Mouse (Mus musculus): ENCODE results near the gene Rbmxl2. TPM values are rescaled to one million over a fixed set of nuclear protein-coding genes. Genes with fewer than 3 reads are reported as not detected.

Gene Rbmxl2
- total RNA-seq (2018; cell fraction: chromatin; rRNA removed), result not detected
- total RNA-seq (2018; cell fraction: cytosol; rRNA removed), result not detected
- not detected for total RNA-seq (2018; cell fraction: nucleus; rRNA removed)
- polyA plus RNA-seq (2018), result not detected in 3 replicates

GRCm38 (mm10) chr7:107209204-107209860, at the start of gene Rbmxl2:
Gene Rbmxl2, plus strand, starts transcription at chr7:107209445.
- Histone ChIP-seq H3K27ac (no peak within 1 kb of the TSS), H3K4me3 (ENCODE audit: inconsistent target) (no peak within 1 kb of the TSS), H3K79me2 (ENCODE audit: inconsistent target) (no peaks in the 10 kb centered on the region), H3K36me3 (ENCODE audit: inconsistent target) (no peaks in the 10 kb centered on the region)
- WGBS (ENCODE audit: missing documents), result 57% methylated on average over 60 of the region's 70 CpGs

GRCm38 (mm10) chr7:107166690-107167089, 42.6 kb upstream of the Rbmxl2 start, which contains the start of gene Nlrp14:
Gene Nlrp14, plus strand, starts transcription at chr7:107166990.
- Histone ChIP-seq H3K4me3 (ENCODE audit: inconsistent target) (no peak within 1 kb of the TSS), H3K27ac (no peak within 1 kb of the TSS), H3K79me2 (ENCODE audit: inconsistent target) (no peaks in the 10 kb centered on the region), H3K36me3 (ENCODE audit: inconsistent target) (no peaks in the 10 kb centered on the region)
- WGBS (ENCODE audit: missing documents), result 81% methylated on average over 10 of the region's 10 CpGs

- WGBS (ENCODE audit: missing documents), result 65% methylated on average over 2 of the region's 2 CpGs
- H3K27ac ChIP-seq, result no peak overlapping the region
These were observed 28.8 kb upstream of the Rbmxl2 start for GRCm38 (mm10) chr7:107180406-107180805.

GRCm38 (mm10) chr7:107201817-107202216, 7.4 kb upstream of the Rbmxl2 start:
- 36% methylated on average over 3 of the region's 3 CpGs for WGBS (ENCODE audit: missing documents)
- no peaks in the 10 kb centered on the region for H3K36me3 ChIP-seq (ENCODE audit: inconsistent target)
- no peak overlapping the region for H3K4me3 ChIP-seq (ENCODE audit: inconsistent target)

More at GRCm38 (mm10) chr7:107180406-107180805, 28.8 kb upstream of the Rbmxl2 start:
- Histone ChIP-seq H3K36me3 (ENCODE audit: inconsistent target) (no peaks in the 10 kb centered on the region), H3K79me2 (ENCODE audit: inconsistent target) (no peaks in the 10 kb centered on the region), H3K4me3 (ENCODE audit: inconsistent target) (no peak overlapping the region)

GRCm38 (mm10) chr7:107207843-107208242, 1.4 kb upstream of the Rbmxl2 start:
- Histone ChIP-seq H3K4me3 (ENCODE audit: inconsistent target) (no peak overlapping the region), H3K36me3 (ENCODE audit: inconsistent target) (no peaks in the 10 kb centered on the region), H3K79me2 (ENCODE audit: inconsistent target) (no peaks in the 10 kb centered on the region), H3K27ac (no peak overlapping the region)
- 83% methylated on average over 3 of the region's 3 CpGs for whole genome bisulfite sequencing (ENCODE audit: missing documents)

More at GRCm38 (mm10) chr7:107201817-107202216, 7.4 kb upstream of the Rbmxl2 start:
- no peaks in the 10 kb centered on the region for H3K79me2 ChIP-seq (ENCODE audit: inconsistent target)
- no peak overlapping the region for H3K27ac ChIP-seq

- H3K4me3 ChIP-seq (ENCODE audit: inconsistent target), result no peak overlapping the region
- no peak overlapping the region for H3K27ac ChIP-seq
- WGBS (ENCODE audit: missing documents), result 47% methylated on average over 27 of the region's 77 CpGs
- H3K79me2 ChIP-seq (ENCODE audit: inconsistent target), result no peaks in the 10 kb centered on the region
- H3K36me3 ChIP-seq (ENCODE audit: inconsistent target), result no peaks in the 10 kb centered on the region
These were observed 906 bp downstream of the Rbmxl2 start for GRCm38 (mm10) chr7:107210126-107210576.

GRCm38 (mm10) chr7:107215723-107216122, 6.5 kb downstream of the Rbmxl2 start:
- no peaks in the 10 kb centered on the region for H3K36me3 ChIP-seq (ENCODE audit: inconsistent target)
- H3K4me3 ChIP-seq (ENCODE audit: inconsistent target), result no peak overlapping the region
- no peak overlapping the region for H3K27ac ChIP-seq
- no peaks in the 10 kb centered on the region for H3K79me2 ChIP-seq (ENCODE audit: inconsistent target)

GRCm38 (mm10) chr7:107216845-107217244, 7.6 kb downstream of the Rbmxl2 start:
- Histone ChIP-seq H3K36me3 (ENCODE audit: inconsistent target) (no peaks in the 10 kb centered on the region), H3K27ac (no peak overlapping the region), H3K79me2 (ENCODE audit: inconsistent target) (no peaks in the 10 kb centered on the region), H3K4me3 (ENCODE audit: inconsistent target) (no peak overlapping the region)
- 67% methylated on average over 2 of the region's 2 CpGs for WGBS (ENCODE audit: missing documents)

- no peaks in the 10 kb centered on the region for H3K36me3 ChIP-seq (ENCODE audit: inconsistent target)
- H3K27ac ChIP-seq, result no peak overlapping the region
- H3K4me3 ChIP-seq (ENCODE audit: inconsistent target), result no peak overlapping the region
- no peaks in the 10 kb centered on the region for H3K79me2 ChIP-seq (ENCODE audit: inconsistent target)
- WGBS (ENCODE audit: missing documents), result 79% methylated on average over 3 of the region's 3 CpGs
These were observed 27.6 kb downstream of the Rbmxl2 start for GRCm38 (mm10) chr7:107236854-107237253.

- no peaks in the 10 kb centered on the region for H3K79me2 ChIP-seq (ENCODE audit: inconsistent target)
- WGBS (ENCODE audit: missing documents), result 82% methylated on average over 3 of the region's 3 CpGs
- no peaks in the 10 kb centered on the region for H3K36me3 ChIP-seq (ENCODE audit: inconsistent target)
- no peak overlapping the region for H3K4me3 ChIP-seq (ENCODE audit: inconsistent target)
- no peak overlapping the region for H3K27ac ChIP-seq
These were observed 28.3 kb downstream of the Rbmxl2 start for GRCm38 (mm10) chr7:107237498-107237897.

- no peaks in the 10 kb centered on the region for H3K79me2 ChIP-seq (ENCODE audit: inconsistent target)
- WGBS (ENCODE audit: missing documents), result 85% methylated on average over 5 of the region's 5 CpGs
- no peak overlapping the region for H3K27ac ChIP-seq
- no peak overlapping the region for H3K4me3 ChIP-seq (ENCODE audit: inconsistent target)
- H3K36me3 ChIP-seq (ENCODE audit: inconsistent target), result no peaks in the 10 kb centered on the region
These were observed 32.2 kb downstream of the Rbmxl2 start for GRCm38 (mm10) chr7:107241371-107241883.

GRCm38 (mm10) chr7:107250211-107250985, 41.2 kb downstream of the Rbmxl2 start:
- Histone ChIP-seq H3K79me2 (ENCODE audit: inconsistent target) (no peaks in the 10 kb centered on the region), H3K36me3 (ENCODE audit: inconsistent target) (no peaks in the 10 kb centered on the region), H3K4me3 (ENCODE audit: inconsistent target) (no peak overlapping the region), H3K27ac (no peak overlapping the region)
- WGBS (ENCODE audit: missing documents), result 83% methylated on average over 5 of the region's 5 CpGs

- Histone ChIP-seq H3K4me3 (ENCODE audit: inconsistent target) (no peak overlapping the region), H3K36me3 (ENCODE audit: inconsistent target) (no peaks in the 10 kb centered on the region), H3K79me2 (ENCODE audit: inconsistent target) (no peaks in the 10 kb centered on the region), H3K27ac (no peak overlapping the region)
- 84% methylated on average over 3 of the region's 3 CpGs for WGBS (ENCODE audit: missing documents)
These were observed 44.1 kb downstream of the Rbmxl2 start for GRCm38 (mm10) chr7:107253355-107253754.

GRCm38 (mm10) chr7:107259936-107260335, 50.7 kb downstream of the Rbmxl2 start:
- 86% methylated on average over 5 of the region's 5 CpGs for WGBS (ENCODE audit: missing documents)
- no peaks in the 10 kb centered on the region for H3K36me3 ChIP-seq (ENCODE audit: inconsistent target)
- H3K79me2 ChIP-seq (ENCODE audit: inconsistent target), result no peaks in the 10 kb centered on the region
- H3K4me3 ChIP-seq (ENCODE audit: inconsistent target), result no peak overlapping the region
- no peak overlapping the region for H3K27ac ChIP-seq
